Mouse (Mus musculus) thymus, postnatal 0 days (tissue): ENCODE results near the gene D10Wsu102e. TPM values are rescaled to one million over a fixed set of nuclear protein-coding genes. Genes with fewer than 3 reads are reported as not detected.
"Not testable (repeated sequence)": the region's sequence is repeated elsewhere in the genome, so short reads cannot be mapped to it uniquely, and the experiment has no call there.

ENCODE experiments used
- DNase-seq: peaks from one replicate; pipeline ENCODE4 v3.0.0-alpha.2; 2015; ENCODE audit warnings: low spot score
- polyA plus RNA-seq: library from polyadenylated mRNA; unstranded; fragments of >200 nt; fragmentation: Nextera tagmentation; extraction: Ambion mirVana; gene quantifications from 2 replicates; pipeline ENCODE4 v1.2.1, GENCODE M21; 2015

Gene D10Wsu102e
- polyA plus RNA-seq, 1 experiment from 2014 or later: 0.66 TPM

DNA sequence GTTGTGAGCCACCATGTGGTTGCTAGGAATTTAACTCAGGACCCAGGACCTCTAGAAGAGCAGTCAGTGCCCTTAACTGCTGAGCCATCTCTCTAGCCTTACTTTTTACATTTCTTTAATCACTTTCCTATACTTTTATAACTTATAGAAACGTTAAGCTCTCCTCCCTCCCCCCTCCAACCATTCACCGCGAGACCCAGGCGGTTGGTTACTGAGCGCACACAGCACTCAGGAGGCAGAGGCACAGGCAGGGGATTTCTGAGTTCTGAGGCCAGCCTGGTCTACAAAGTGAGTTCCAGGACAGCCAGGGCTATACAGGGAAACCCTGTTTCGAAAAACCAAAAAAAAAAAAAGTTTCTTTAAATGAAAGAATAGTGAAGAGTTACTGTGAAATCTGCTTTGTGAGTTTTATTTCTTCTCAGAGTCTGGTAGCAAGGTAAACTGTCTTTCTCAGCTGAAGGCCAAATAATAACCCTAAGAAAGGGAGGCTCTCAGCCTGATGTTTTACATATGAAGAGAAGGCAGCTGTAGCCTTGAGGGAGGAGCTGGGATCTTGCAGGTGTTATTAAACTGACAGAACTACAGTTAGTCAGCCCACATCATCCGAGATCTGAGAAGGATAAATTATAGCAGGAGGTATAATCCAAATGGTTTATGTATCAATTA lies 14.2 kb upstream of the D10Wsu102e start:
- DNase-seq: no peak

DNA sequence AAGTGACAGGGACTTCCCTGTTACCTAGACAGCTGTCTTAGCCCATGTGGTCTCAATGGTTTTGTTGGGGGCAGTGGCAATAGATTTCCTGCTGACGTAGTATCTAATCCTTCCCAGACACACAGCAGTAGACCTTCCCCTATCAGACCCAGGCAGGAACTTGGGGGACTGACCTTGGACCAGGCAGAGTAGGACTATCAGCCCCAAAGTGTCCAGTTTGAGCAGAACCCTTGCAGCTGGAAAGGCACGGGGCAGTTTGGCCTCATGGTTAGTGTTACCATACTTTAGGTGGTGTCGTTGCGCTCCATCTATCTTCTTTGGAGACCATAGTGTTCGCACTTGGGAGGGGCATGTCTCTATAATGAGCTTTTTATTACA lies 13.7 kb upstream of the D10Wsu102e start:
- DNase-seq: no peak

- DNase-seq: no peak
These were observed 12.5 kb upstream of the D10Wsu102e start for GRCm38 (mm10) chr10:83347494-83347893.

DNA sequence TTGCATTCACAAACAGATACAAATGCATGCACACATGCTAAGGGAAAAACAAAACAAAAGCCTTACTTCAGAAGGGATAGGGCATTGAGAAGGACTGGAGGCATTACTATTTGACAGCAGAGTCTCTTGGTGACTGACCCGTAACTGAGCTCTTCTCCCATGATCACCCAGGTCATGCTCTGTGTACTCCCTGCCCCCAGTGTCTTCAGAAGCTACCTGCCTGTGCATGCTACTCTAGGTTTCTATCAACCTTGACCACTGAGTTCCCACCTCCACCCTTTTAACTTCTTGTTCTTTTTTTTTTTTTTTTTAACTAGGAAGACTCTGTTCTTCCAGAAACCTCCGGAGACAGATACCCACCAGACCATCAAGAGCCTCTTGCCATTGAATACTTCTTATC lies 9.3 kb upstream of the D10Wsu102e start:
- DNase-seq: no peak

- not testable (repeated sequence) for DNase-seq
These were observed 8.2 kb upstream of the D10Wsu102e start for GRCm38 (mm10) chr10:83351779-83352178.

GRCm38 (mm10) chr10:83353680-83354332 lies 6.2 kb upstream of the D10Wsu102e start:
- no peak for DNase-seq

- peak; percentile 17 for DNase-seq
These were observed 5.7 kb upstream of the D10Wsu102e start for GRCm38 (mm10) chr10:83354333-83354719.

GRCm38 (mm10) chr10:83356416-83356815 lies 3.6 kb upstream of the D10Wsu102e start:
- DNase-seq: no peak

- DNase-seq: no peak
These were observed 570 bp upstream of the D10Wsu102e start for GRCm38 (mm10) chr10:83359451-83359850.

DNA sequence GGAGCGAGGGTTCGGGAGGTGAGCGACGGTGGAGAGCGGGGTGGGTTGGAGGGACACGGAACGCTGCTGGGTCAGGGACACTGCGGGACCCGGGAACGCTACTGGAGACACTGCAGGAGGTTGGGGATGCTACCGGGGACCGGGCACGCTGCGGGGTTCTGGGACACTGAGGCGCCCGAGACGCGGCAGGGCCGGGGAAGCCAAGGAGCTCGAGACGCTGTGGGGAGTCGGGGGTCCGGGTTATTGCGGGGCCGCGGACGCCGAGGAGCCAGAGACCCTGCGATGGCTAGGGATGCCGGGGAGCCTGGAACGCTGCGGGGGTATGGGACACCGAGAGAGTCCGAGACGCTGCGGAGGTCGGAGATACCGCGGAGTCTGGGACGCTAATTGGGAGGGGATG lies 335 bp downstream of the D10Wsu102e start:
- no peak for DNase-seq

- peak; percentile 28 for DNase-seq
These were observed 1.8 kb downstream of the D10Wsu102e start for GRCm38 (mm10) chr10:83361643-83362382.

GRCm38 (mm10) chr10:83363451-83363850 lies 3.4 kb downstream of the D10Wsu102e start:
- no peak for DNase-seq

DNA sequence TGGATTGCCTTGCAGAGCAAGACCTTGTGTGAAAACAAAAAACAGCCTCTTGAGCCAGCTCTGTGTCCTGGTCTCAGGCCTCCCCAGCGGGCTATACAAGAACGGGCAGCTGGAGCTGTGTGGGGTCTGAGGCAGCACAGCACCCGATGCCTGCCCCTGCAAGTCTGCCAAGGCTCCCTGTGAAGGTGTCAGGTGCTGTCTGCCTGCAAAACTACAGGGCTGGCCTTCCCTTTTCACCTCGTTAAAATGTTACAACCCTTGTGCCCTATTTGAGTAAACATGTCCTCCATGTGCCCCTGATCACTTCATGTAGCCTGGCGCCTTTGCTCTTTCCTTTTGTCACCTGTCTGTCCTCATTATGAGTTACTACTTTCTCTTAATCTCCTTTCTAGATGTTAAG lies 8.9 kb downstream of the D10Wsu102e start:
- DNase-seq: no peak

DNA sequence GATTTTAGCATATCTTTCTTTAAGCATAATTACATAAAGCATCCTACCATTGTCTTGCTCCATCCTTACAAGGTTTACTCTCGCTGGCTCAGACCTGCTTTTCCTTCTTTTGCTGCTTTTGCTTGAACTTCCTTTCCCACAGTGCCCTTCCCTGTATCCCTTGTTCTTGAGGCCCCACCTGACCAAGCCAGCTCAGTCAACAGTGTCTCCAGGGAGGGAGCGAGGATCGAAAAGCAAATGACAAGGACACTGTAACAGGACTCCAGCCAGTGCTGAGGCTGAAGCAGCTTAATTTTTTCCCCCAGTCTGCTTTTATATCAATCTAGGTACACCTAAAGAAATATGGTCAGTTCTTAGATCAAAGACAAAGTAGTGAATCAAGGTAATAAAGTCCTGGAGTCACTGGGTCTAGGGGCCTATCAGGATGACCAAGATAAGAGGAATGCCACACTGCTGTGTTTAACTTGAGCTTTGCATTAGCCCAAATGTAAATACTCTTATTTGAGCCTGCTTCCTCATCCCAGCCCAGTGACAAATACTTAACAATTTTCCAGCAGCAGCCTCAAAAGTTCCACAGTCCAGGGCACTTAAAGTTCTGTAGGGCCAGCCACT lies 14.1 kb downstream of the D10Wsu102e start:
- DNase-seq: no peak

- not testable (repeated sequence) for DNase-seq
These were observed 15.4 kb downstream of the D10Wsu102e start for GRCm38 (mm10) chr10:83375458-83375857.

GRCm38 (mm10) chr10:83376911-83377682 lies 17.1 kb downstream of the D10Wsu102e start:
- no peak for DNase-seq

GRCm38 (mm10) chr10:83378083-83378833 lies 18.2 kb downstream of the D10Wsu102e start:
- no peak for DNase-seq

DNA sequence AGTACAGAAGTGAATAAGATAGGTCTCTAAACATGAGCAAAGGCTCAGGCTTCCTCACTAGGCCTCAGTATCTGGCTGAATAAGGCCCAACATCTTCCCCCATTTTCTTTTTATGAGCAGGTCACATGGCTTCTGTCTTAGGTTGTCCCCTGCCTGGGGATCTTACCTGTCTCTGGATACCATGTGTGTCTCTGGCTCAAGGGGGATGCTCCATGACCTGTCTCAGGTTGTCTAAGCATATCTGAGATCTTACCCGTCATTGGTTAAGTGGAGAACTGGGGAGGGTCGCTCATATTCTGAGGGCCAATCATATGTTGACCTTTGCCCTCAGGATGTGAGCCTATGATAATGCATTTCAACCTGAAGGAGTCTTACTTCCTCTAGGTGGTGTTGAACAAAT lies 20.5 kb downstream of the D10Wsu102e start:
- no peak for DNase-seq

DNA sequence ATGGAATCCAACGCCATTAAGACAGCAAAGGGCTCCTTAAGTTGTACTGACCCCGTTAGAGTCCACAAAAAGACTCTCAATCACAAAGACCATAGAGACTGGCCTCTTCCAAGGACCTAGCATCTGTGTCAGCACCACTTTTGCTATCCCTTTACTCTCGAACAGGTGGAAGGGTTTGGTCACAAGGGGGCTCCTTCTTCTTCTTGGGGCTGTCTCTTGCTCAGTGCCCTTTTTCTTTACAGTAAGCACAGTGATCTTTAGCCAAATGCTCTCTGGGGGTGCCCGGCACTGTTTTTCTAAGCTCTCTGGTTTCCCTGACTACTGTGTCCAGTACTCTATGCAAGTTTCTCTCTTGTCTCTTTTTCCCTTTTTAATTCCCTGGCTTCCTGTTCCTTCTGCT lies 22.5 kb downstream of the D10Wsu102e start:
- no peak for DNase-seq

DNA sequence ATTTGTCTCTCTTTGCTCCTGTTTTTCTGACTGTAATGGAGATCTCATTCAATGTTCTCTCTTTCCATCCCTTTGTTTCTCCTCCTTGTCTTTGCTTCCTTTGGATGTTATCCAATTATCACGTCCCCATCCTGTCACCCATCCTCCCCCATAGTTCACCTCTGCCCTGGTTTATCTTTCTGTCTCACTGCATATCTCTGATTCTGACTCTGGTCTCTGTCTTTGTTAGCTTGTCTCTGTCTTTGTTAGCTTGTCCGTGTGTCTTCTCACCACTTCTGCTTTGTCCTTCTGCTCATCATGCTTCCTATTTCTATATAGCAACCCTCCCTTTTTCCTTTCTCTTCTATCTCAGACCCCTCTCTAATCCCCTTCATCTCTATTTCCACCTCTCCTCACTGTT lies 23.0 kb downstream of the D10Wsu102e start:
- no peak for DNase-seq

GRCm38 (mm10) chr10:83383863-83384262 lies 23.8 kb downstream of the D10Wsu102e start:
- no peak for DNase-seq
